Mouse (Mus musculus): ENCODE measurements around the gene Olfr201.
"Not testable (repeated sequence)": the region's sequence is repeated elsewhere in the genome, so short reads cannot be mapped to it uniquely, and the experiment has no call there.

Olfr201 gene

GRCm38 (mm10) chr16:59272532-59272931, at the start of gene Olfr201:
Gene Olfr201 (minus strand): TSS chr16:59272632.
- in situ Hi-C loops (cut with MboI, MseI): loop anchor here in 1 of 2 experiments (5.0 kb wide), 1 partner anchor 45 kb away; no protein-coding TSS in a partner anchor

GRCm38 (mm10) chr16:59318148-59318547, 45.7 kb upstream of the Olfr201 start, which contains the start of gene Olfr204:
Gene Olfr204 (minus strand): TSS chr16:59318248.
- in situ Hi-C loops (cut with MboI, MseI): no loop called here

GRCm38 (mm10) chr16:59298581-59298980, 26.1 kb upstream of the Olfr201 start, which contains the start of gene Olfr203:
Gene Olfr203 (plus strand): TSS chr16:59298881.
- in situ Hi-C loops (cut with MboI, MseI): no loop called here

- in situ Hi-C loops (cut with MboI, MseI): not testable (repeated sequence)
Measured at GRCm38 (mm10) chr16:59287576-59287975, 15.1 kb upstream of the Olfr201 start.

GRCm38 (mm10) chr16:59286693-59287092, 14.3 kb upstream of the Olfr201 start, which contains the start of gene Olfr202:
Gene Olfr202 (minus strand): TSS chr16:59286793.
- in situ Hi-C loops (cut with MboI, MseI): no loop called here

GRCm38 (mm10) chr16:59283476-59283875, 11.0 kb upstream of the Olfr201 start:
- in situ Hi-C loops (cut with MboI, MseI): no loop called here

GRCm38 (mm10) chr16:59280542-59280941, 8.1 kb upstream of the Olfr201 start:
- in situ Hi-C loops (cut with MboI, MseI): no loop called here

- in situ Hi-C loops (cut with MboI, MseI): not testable (repeated sequence)
Measured at GRCm38 (mm10) chr16:59269097-59269496, 3.3 kb downstream of the Olfr201 start.

- in situ Hi-C loops (cut with MboI, MseI): loop anchor here in 1 of 2 experiments (10.0 kb wide), 2 partner anchors 55 to 905 kb away; no protein-coding TSS in a partner anchor
Measured at GRCm38 (mm10) chr16:59249684-59250083, 22.7 kb downstream of the Olfr201 start.

GRCm38 (mm10) chr16:59219667-59220066, 52.8 kb downstream of the Olfr201 start, which contains the start of gene Olfr199:
Gene Olfr199 (minus strand): TSS chr16:59219767.
- in situ Hi-C loops (cut with MboI, MseI): loop anchor here in 1 of 2 experiments (10.0 kb wide), 1 partner anchor 1685 kb away; no protein-coding TSS in a partner anchor

- in situ Hi-C loops (cut with MboI, MseI): loop anchor here in 1 of 2 experiments (10.0 kb wide), 1 partner anchor 1687 kb away; no protein-coding TSS in a partner anchor
Measured at GRCm38 (mm10) chr16:59217861-59218260, 54.6 kb downstream of the Olfr201 start.
